Mouse (Mus musculus) lung, postnatal 0 days (tissue): Measurements from ENCODE around the gene Nup188.

Source experiments
- CTCF ChIP-seq: IDR thresholded peaks from 2 replicates; pipeline ENCODE4 v1.5.1; 2016; ENCODE audit warnings: antibody characterized with exemption, mild to moderate bottlenecking
- EP300 ChIP-seq: IDR thresholded peaks from 2 replicates; pipeline ENCODE4 v1.6.1; 2016; ENCODE audit warnings: antibody characterized with exemption, mild to moderate bottlenecking, control low read depth

- TF ChIP-seq EP300 (no peak), CTCF (no peak)
Measured at GRCm38 (mm10) chr2:30243391-30243790, 42.8 kb upstream of the Nup188 start.
